Mouse (Mus musculus): ENCODE results near the gene Otub2.
A peak's percentile ranks its signal among the peaks of the same experiment; 100 is the strongest.
"Not testable (repeated sequence)": the region's sequence is repeated elsewhere in the genome, so short reads cannot be mapped to it uniquely, and the experiment has no call there.

Gene Otub2

GRCm38 (mm10) chr12:103443524-103443923, 55.0 kb downstream of the Otub2 start, which contains the start of gene Ifi27l2a:
Ifi27l2a (minus strand) TSS chr12:103443680.
- DNase-seq (ENCODE audit: low read depth, low spot score), result peak; percentile 90

GRCm38 (mm10) chr12:103444261-103444660, 55.8 kb downstream of the Otub2 start:
- DNase-seq (ENCODE audit: low read depth, low spot score), result not testable (repeated sequence)

- peak; percentile 39 for DNase-seq (ENCODE audit: low read depth, low spot score)
These were observed 56.6 kb downstream of the Otub2 start for GRCm38 (mm10) chr12:103445060-103445459.

- no peak for DNase-seq (ENCODE audit: low read depth, low spot score)
These were observed 64.9 kb downstream of the Otub2 start for GRCm38 (mm10) chr12:103453361-103453760.
